Mouse (Mus musculus) brain, embryonic 14.5 days (tissue): ENCODE data around the gene Ppp6r2.

Experiments used
- CTCF ChIP-seq: fragments of 200-500 bp; IDR thresholded peaks from 2 replicates; pipeline ENCODE4 v1.5.1; 2012; ENCODE audit warnings: inconsistent platforms, mild to moderate bottlenecking, moderate library complexity, borderline replicate concordance; ENCODE audit not compliant: insufficient read depth, insufficient read length; ENCODE audit errors: extremely low read depth
- POLR2A ChIP-seq: fragments of 200-500 bp; IDR thresholded peaks from 2 replicates; pipeline ENCODE4 v1.6.1; 2012; ENCODE audit warnings: mild to moderate bottlenecking, inconsistent platforms, borderline replicate concordance; ENCODE audit not compliant: poor library complexity, insufficient read depth, insufficient read length, severe bottlenecking; ENCODE audit errors: extremely low read depth

- TF ChIP-seq CTCF (no peak), POLR2A (no peak)
Measured at GRCm38 (mm10) chr15:89286114-89286513, 74.8 kb downstream of the Ppp6r2 start.
